17 mouse cellular contexts compared by ENCODE assay signal in genomic region chr7:68301160-68301559, GRCm38 (mm10). TPM values are rescaled to one million over a fixed set of nuclear protein-coding genes. Genes with fewer than 3 reads are reported as not detected.
DNase-seq lines count a peak whose midpoint lies in the region; ATAC-seq and TF ChIP-seq lines count a peak whose summit lies in the region.
"Had no signal": no experiment of that assay in that cellular context is flagged by ENCODE, and none has a peak within 500 bp of the region (broad histone marks: within the 10 kb centered on the region; RNA-seq: fewer than 3 reads in every experiment).

No protein-coding gene starts in this region.

- H3K27ac ChIP-seq in heart, embryonic 14.5 days (replicated peaks in 1 of 2; ENCODE audit: control insufficient read depth in 1 of 2, insufficient read depth in 1 of 2, low read depth in 2 of 2, low read length in 2 of 2) = no peak overlapping the region
- H3K27ac ChIP-seq in lung, embryonic 16.5 days (ENCODE audit: low read length) = no peak overlapping the region
- H3K27ac ChIP-seq in lung, postnatal 0 days (ENCODE audit: low read length) = no peak overlapping the region
- H3K27ac ChIP-seq: intestine, embryonic 15.5 days; left cerebral cortex, adult 2 months had no signal

- H3K4me1 ChIP-seq in heart, embryonic 14.5 days (ENCODE audit: control insufficient read depth in 2 of 2, insufficient read depth in 2 of 2, low read length in 2 of 2) = 0 out of 4 replicates have a peak, but pooled peaks cover 0 to 5% of the 10 kb centered on the region in 2 experiments
- H3K4me1 ChIP-seq in lung, embryonic 16.5 days (replicated peaks; ENCODE audit: control insufficient read depth, insufficient read depth, low read length) = peaks cover 3% of the 10 kb centered on the region; the same call in 1 of the 2 replicates
- no peaks in the 10 kb centered on the region for H3K4me1 ChIP-seq in lung, postnatal 0 days (ENCODE audit: insufficient read depth, low read depth, low read length)
- peaks cover 46% of the 10 kb centered on the region for H3K4me1 ChIP-seq in E14TG2a.4 (replicated peaks; ENCODE audit: low read depth, low read length)
- H3K4me1 ChIP-seq: intestine, embryonic 15.5 days had no signal

- 74% methylated on average over 7 of the region's 7 CpGs for WGBS in heart, embryonic 14.5 days
- WGBS in lung, embryonic 16.5 days = 66% methylated on average over 7 of the region's 7 CpGs
- WGBS in lung, postnatal 0 days = 70% methylated on average over 7 of the region's 7 CpGs

- H3K9ac ChIP-seq in heart, embryonic 14.5 days (ENCODE audit: low read length) = no peak overlapping the region
- no peak overlapping the region for H3K9ac ChIP-seq in lung, embryonic 16.5 days (ENCODE audit: low read length)
- H3K9ac ChIP-seq in lung, postnatal 0 days (replicated peaks; ENCODE audit: low read depth) = no peak overlapping the region
- H3K9ac ChIP-seq: forebrain, postnatal 0 days; intestine, embryonic 15.5 days had no signal

- DNase-seq in heart, adult 11 months = no peak
- no peak for DNase-seq in lung, postnatal 0 days (ENCODE audit: low spot score)
- DNase-seq in c-Kit-positive CD71-positive TER-119-negative erythroid progenitor cells, embryonic 14.5 days (ENCODE audit: low read depth) = peak; percentile 9
- DNase-seq in gastrocnemius, postnatal 10 days = no peak
- DNase-seq: cerebellum, postnatal 36 days; forebrain, postnatal 0 days; heart, postnatal 14 days had no signal

- no peaks in the 10 kb centered on the region for H3K36me3 ChIP-seq in heart, embryonic 14.5 days (ENCODE audit: control insufficient read depth, insufficient read depth, low read length)
- H3K36me3 ChIP-seq in lung, embryonic 16.5 days (ENCODE audit: control insufficient read depth, insufficient read depth, low read length) = no peaks in the 10 kb centered on the region
- H3K36me3 ChIP-seq in lung, postnatal 0 days (ENCODE audit: insufficient read depth, low read length) = no peaks in the 10 kb centered on the region
- peaks cover 4% of the 10 kb centered on the region; the same call in 1 of the 2 replicates for H3K36me3 ChIP-seq in E14TG2a.4 (ENCODE audit: insufficient read depth, low read length)
- H3K36me3 ChIP-seq: G1E; intestine, embryonic 15.5 days had no signal

- no peaks in the 10 kb centered on the region for H3K9me3 ChIP-seq in heart, embryonic 14.5 days (ENCODE audit: control insufficient read depth, low read length)
- H3K9me3 ChIP-seq in lung, embryonic 16.5 days (ENCODE audit: control insufficient read depth, low read length) = no peaks in the 10 kb centered on the region
- H3K9me3 ChIP-seq in lung, postnatal 0 days (ENCODE audit: low read length) = no peaks in the 10 kb centered on the region
- H3K9me3 ChIP-seq in E14TG2a.4 (ENCODE audit: low read length) = no peaks in the 10 kb centered on the region
- H3K9me3 ChIP-seq: intestine, embryonic 15.5 days had no signal

- H3K27me3 ChIP-seq in heart, embryonic 14.5 days (ENCODE audit: control insufficient read depth, insufficient read depth, low read length) = no peaks in the 10 kb centered on the region
- no peaks in the 10 kb centered on the region for H3K27me3 ChIP-seq in lung, embryonic 16.5 days (ENCODE audit: control insufficient read depth, insufficient read depth, low read depth, low read length)
- no peaks in the 10 kb centered on the region for H3K27me3 ChIP-seq in lung, postnatal 0 days (replicated peaks; ENCODE audit: insufficient read depth, low read length)
- H3K27me3 ChIP-seq in E14TG2a.4 (ENCODE audit: insufficient read depth, low read length) = no peaks in the 10 kb centered on the region
- H3K27me3 ChIP-seq: intestine, embryonic 15.5 days had no signal

- H3K4me2 ChIP-seq in heart, embryonic 14.5 days (ENCODE audit: low read length) = 0 out of 2 replicates have a peak overlapping the region, but pooled peaks have one; percentile 7
- H3K4me2 ChIP-seq in lung, embryonic 16.5 days (ENCODE audit: low read depth, low read length) = 0 out of 2 replicates have a peak overlapping the region, but pooled peaks have one; percentile 5
- no peak overlapping the region for H3K4me2 ChIP-seq in lung, postnatal 0 days (replicated peaks; ENCODE audit: low read depth, low read length)
- H3K4me2 ChIP-seq: intestine, embryonic 15.5 days had no signal

- no peak for TF ChIP-seq EP300 in lung, postnatal 0 days (IDR thresholded peaks at IDR 0.05)

- no peak for ATAC-seq in heart, embryonic 14.5 days (ENCODE audit: insufficient number of reproducible peaks, insufficient read depth, low FRiP score, low read depth)
- ATAC-seq in lung, embryonic 16.5 days (ENCODE audit: low read depth) = no peak
- no peak for ATAC-seq in lung, postnatal 0 days
- ATAC-seq in frontal cortex, adult (ENCODE audit: low TSS enrichment) = no peak
- ATAC-seq: forebrain, postnatal 0 days; intestine, embryonic 15.5 days had no signal

- TF ChIP-seq CTCF in lung, postnatal 0 days (IDR thresholded peaks at IDR 0.05) = no peak
- no peak for TF ChIP-seq CTCF in E14TG2a.4 (conservative IDR thresholded peaks at IDR 0.05; ENCODE audit: low read length)

- H3K4me3 ChIP-seq in heart, embryonic 14.5 days (ENCODE audit: control insufficient read depth in 1 of 2, insufficient read depth in 1 of 2, low read depth in 1 of 2, low read length in 2 of 2) = no peak overlapping the region
- no peak overlapping the region for H3K4me3 ChIP-seq in lung, embryonic 16.5 days (ENCODE audit: low read length)
- no peak overlapping the region for H3K4me3 ChIP-seq in lung, postnatal 0 days (ENCODE audit: low read depth, low read length)
- H3K4me3 ChIP-seq in E14TG2a.4 (replicated peaks; ENCODE audit: low read length) = peak overlapping the region; percentile 49
- H3K4me3 ChIP-seq: intestine, embryonic 15.5 days; left cerebral cortex, adult 2 months had no signal

RNA-seq across cellular contexts. Expression of gene Fam169b, which starts 27.5 kb away (rescaled TPM):
- 0.05 and 0.57 TPM in 2 replicates for polyA plus RNA-seq in heart, embryonic 14.5 days (2014; fragmentation: Nextera tagmentation; extraction: Ambion mirVana)
- polyA plus RNA-seq in lung, embryonic 16.5 days (2015; fragmentation: Nextera tagmentation; extraction: Ambion mirVana) = 1.8 and 4.6 TPM in 2 replicates
- polyA plus RNA-seq in lung, postnatal 0 days (2015; fragmentation: Nextera tagmentation; extraction: Ambion mirVana) = 0.37 and 0.69 TPM in 2 replicates
- 1 to 10 TPM; 1.1 to 2.9 TPM for total RNA-seq in gastrocnemius, postnatal 10 days (2021)
- polyA plus RNA-seq: G1E had no signal

RNA-seq across cellular contexts. Expression of gene Pgpep1l, which starts 37.1 kb away (rescaled TPM):
- 0.42 TPM in 2 replicates for polyA plus RNA-seq in heart, embryonic 14.5 days (2014; fragmentation: Nextera tagmentation; extraction: Ambion mirVana)
- not detected in 2 replicates for polyA plus RNA-seq in lung, embryonic 16.5 days (2015; fragmentation: Nextera tagmentation; extraction: Ambion mirVana)
- polyA plus RNA-seq in lung, postnatal 0 days (2015; fragmentation: Nextera tagmentation; extraction: Ambion mirVana) = not detected in 2 replicates
- 10 to 100 TPM in 1 of 2 experiments, 1 to 10 TPM in 1; 6.6 to 10.7 TPM for total RNA-seq in gastrocnemius, postnatal 10 days (2021)
- total RNA-seq: G1E; megakaryocyte progenitor cell, adult 5-6 weeks had no signal
- polyA plus RNA-seq: forebrain, postnatal 0 days; gonadal fat pad, adult 2 months; intestine, embryonic 15.5 days; stomach, embryonic 16.5 days had no signal
